Mouse (Mus musculus) CH12.LX (cell line): Measurements from ENCODE around the gene Nmd3. TPM values are rescaled to one million over a fixed set of nuclear protein-coding genes. Genes with fewer than 3 reads are reported as not detected.

Experiments
- DNase-seq: peaks from one replicate; pipeline ENCODE4 v3.0.0-alpha.2; 2013; ENCODE audit errors: extremely low read depth
- H3K27ac ChIP-seq: 2 replicates; pipeline ENCODE4 v1.5.1; 2012; ENCODE audit warnings: low read depth, mild to moderate bottlenecking, control low read depth, moderate library complexity; ENCODE audit not compliant: insufficient read depth
- H3K27me3 ChIP-seq: replicated peaks from 2 replicates; pipeline ENCODE3; 2012; ENCODE audit warnings: inconsistent platforms
- H3K36me3 ChIP-seq, 2 experiments: replicated peaks in 1 of 2; 2 replicates each; pipeline versions ENCODE3 to v1.6.1; 2012; ENCODE audit warnings: inconsistent platforms in 1 of 2, low read length in 1 of 2, mild to moderate bottlenecking in 1 of 2, mixed read lengths in 1 of 2, moderate library complexity in 1 of 2; ENCODE audit not compliant: control insufficient read depth in 1 of 2, insufficient read depth in 1 of 2
- H3K4me1 ChIP-seq, 2 experiments: 2 replicates each; pipeline ENCODE4 v1.6.1; 2012; ENCODE audit warnings: inconsistent platforms in 1 of 2, moderate library complexity in 1 of 2; ENCODE audit not compliant: insufficient read depth in 2 of 2, control insufficient read depth in 1 of 2
- H3K4me2 ChIP-seq: 2 replicates; pipeline ENCODE4 v1.6.1; 2012; ENCODE audit warnings: low read depth, mild to moderate bottlenecking, control low read depth; ENCODE audit not compliant: poor library complexity, insufficient read depth, severe bottlenecking
- H3K4me3 ChIP-seq, 3 experiments: fragments of 150-350 bp in 1 of 3; sonication (generic) in 1 of 3; replicated peaks in 1 of 3; 2 replicates each; pipeline versions ENCODE3 to v1.5.1; 2011 to 2012; ENCODE audit warnings: low read depth in 2 of 3, low read length in 2 of 3, mild to moderate bottlenecking in 2 of 3, moderate library complexity in 2 of 3, control low read depth in 1 of 3, improper control_type of control experiment in 1 of 3, inconsistent platforms in 1 of 3, mixed read lengths in 1 of 3; ENCODE audit not compliant: poor library complexity in 1 of 3
- H3K79me2 ChIP-seq: replicated peaks from 2 replicates; pipeline ENCODE4 v1.6.1; 2012; ENCODE audit warnings: mild to moderate bottlenecking, moderate library complexity; ENCODE audit not compliant: control insufficient read depth, poor library complexity, insufficient read depth, severe bottlenecking; ENCODE audit errors: extremely low read depth
- H3K9ac ChIP-seq: 2 replicates; pipeline ENCODE4 v1.6.1; 2012; ENCODE audit warnings: low read depth, mild to moderate bottlenecking, control low read depth, moderate library complexity; ENCODE audit not compliant: insufficient read depth
- H3K9me3 ChIP-seq: replicated peaks from 2 replicates; pipeline ENCODE3; 2012; ENCODE audit warnings: low read length, inconsistent platforms, mixed read lengths
- CHD1 ChIP-seq: IDR thresholded peaks from 2 replicates; pipeline ENCODE4 v1.6.1; 2012; ENCODE audit warnings: low read depth, low read length, improper control_type of control experiment, inconsistent platforms
- CHD2 ChIP-seq: IDR thresholded peaks from 2 replicates; pipeline ENCODE4 v1.6.1; 2011; ENCODE audit warnings: low read length, improper control_type of control experiment
- CTCF ChIP-seq, 2 experiments: IDR thresholded peaks in 1 of 2; conservative IDR thresholded peaks in 1 of 2; 2 replicates each; pipeline ENCODE4 v1.5.1; 2011 to 2012; ENCODE audit warnings: low read depth in 2 of 2, low read length in 2 of 2, improper control_type of control experiment in 1 of 2, inconsistent platforms in 1 of 2, mild to moderate bottlenecking in 1 of 2, moderate library complexity in 1 of 2
- E2F4 ChIP-seq: IDR thresholded peaks from 2 replicates; pipeline ENCODE4 v1.6.1; 2011; ENCODE audit warnings: low read depth, low read length, improper control_type of control experiment; ENCODE audit not compliant: insufficient replicate concordance
- ELF1 ChIP-seq: IDR thresholded peaks from 2 replicates; pipeline ENCODE4 v1.6.1; 2014; ENCODE audit warnings: low read depth, mild to moderate bottlenecking, inconsistent platforms, low read length, improper control_type of control experiment
- EP300 ChIP-seq: IDR thresholded peaks from 2 replicates; pipeline ENCODE4 v1.6.1; 2011; ENCODE audit warnings: low read length, improper control_type of control experiment
- ETS1 ChIP-seq: conservative IDR thresholded peaks from 2 replicates; pipeline ENCODE4 v1.6.1; 2012; ENCODE audit warnings: low read depth, mild to moderate bottlenecking, inconsistent platforms, low read length, improper control_type of control experiment, moderate library complexity
- GABPA ChIP-seq: IDR thresholded peaks from 2 replicates; pipeline ENCODE4 v1.6.1; 2012; ENCODE audit warnings: low read depth, low read length, improper control_type of control experiment, inconsistent platforms; ENCODE audit not compliant: insufficient replicate concordance
- HCFC1 ChIP-seq: IDR thresholded peaks from 2 replicates; pipeline ENCODE4 v1.6.1; 2012; ENCODE audit warnings: low read depth, mild to moderate bottlenecking, inconsistent platforms, low read length, improper control_type of control experiment
- IRF4 ChIP-seq: IDR thresholded peaks from 2 replicates; pipeline ENCODE4 v1.6.1; 2014; ENCODE audit warnings: low read depth, mild to moderate bottlenecking, inconsistent platforms, low read length, improper control_type of control experiment
- JUND ChIP-seq: conservative IDR thresholded peaks from 2 replicates; pipeline ENCODE4 v1.6.1; 2011; ENCODE audit warnings: low read depth, low read length, improper control_type of control experiment
- MAX ChIP-seq: IDR thresholded peaks from 2 replicates; pipeline ENCODE4 v1.6.1; 2011; ENCODE audit warnings: low read length, improper control_type of control experiment
- MAZ ChIP-seq: IDR thresholded peaks from 2 replicates; pipeline ENCODE4 v1.6.1; 2012; ENCODE audit warnings: low read depth, mild to moderate bottlenecking, inconsistent platforms, low read length, improper control_type of control experiment, moderate library complexity
- MXI1 ChIP-seq: IDR thresholded peaks from 2 replicates; pipeline ENCODE4 v1.6.1; 2011; ENCODE audit warnings: mild to moderate bottlenecking, low read depth, low read length, improper control_type of control experiment
- MYC ChIP-seq: IDR thresholded peaks from 2 replicates; pipeline ENCODE4 v1.6.1; 2011; ENCODE audit warnings: low read depth, mild to moderate bottlenecking, improper control_type of control experiment, low read length
- PAX5 ChIP-seq: IDR thresholded peaks from 2 replicates; pipeline ENCODE4 v1.6.1; 2012; ENCODE audit warnings: low read length, inconsistent platforms, mixed read lengths
- POLR2A ChIP-seq: IDR thresholded peaks from 2 replicates; pipeline ENCODE4 v1.6.1; 2011; ENCODE audit warnings: low read depth, mild to moderate bottlenecking, improper control_type of control experiment, low read length
- POLR2AphosphoS2 ChIP-seq: IDR thresholded peaks from 2 replicates; pipeline ENCODE4 v1.6.1; 2011; ENCODE audit warnings: low read depth, low read length, improper control_type of control experiment
- RAD21 ChIP-seq: IDR thresholded peaks from 2 replicates; pipeline ENCODE4 v1.6.1; 2011; ENCODE audit warnings: low read depth, mild to moderate bottlenecking, low read length, improper control_type of control experiment, moderate library complexity
- SIN3A ChIP-seq: IDR thresholded peaks from 2 replicates; pipeline ENCODE4 v1.6.1; 2012; ENCODE audit warnings: low read length, improper control_type of control experiment, inconsistent platforms
- SMC3 ChIP-seq: IDR thresholded peaks from 2 replicates; pipeline ENCODE4 v1.6.1; 2011; ENCODE audit warnings: low read depth, low read length, improper control_type of control experiment
- TBP ChIP-seq: conservative IDR thresholded peaks from 2 replicates; pipeline ENCODE4 v1.6.1; 2011; ENCODE audit warnings: low read depth, low read length, improper control_type of control experiment
- TCF12 ChIP-seq: IDR thresholded peaks from 2 replicates; pipeline ENCODE4 v1.6.1; 2014; ENCODE audit warnings: low read depth, mild to moderate bottlenecking, inconsistent platforms, low read length, improper control_type of control experiment
- UBTF ChIP-seq: IDR thresholded peaks from 2 replicates; pipeline ENCODE4 v1.6.1; 2012; ENCODE audit warnings: low read depth, mild to moderate bottlenecking, inconsistent platforms, low read length, improper control_type of control experiment, moderate library complexity
- USF1 ChIP-seq: IDR thresholded peaks from 2 replicates; pipeline ENCODE4 v1.6.1; 2014; ENCODE audit warnings: low read depth, mild to moderate bottlenecking, inconsistent platforms, low read length, improper control_type of control experiment
- USF2 ChIP-seq: conservative IDR thresholded peaks from 2 replicates; pipeline ENCODE4 v1.6.1; 2011; ENCODE audit warnings: low read depth, low read length, improper control_type of control experiment
- ZMIZ1 ChIP-seq: IDR thresholded peaks from 2 replicates; pipeline ENCODE4 v1.6.1; 2012; ENCODE audit warnings: low read depth, mild to moderate bottlenecking, inconsistent platforms, low read length, improper control_type of control experiment
- dilution Hi-C: fragments of 300-500 bp; cut with MboI; formaldehyde crosslinking; loops from 2 replicates; pipeline ENCODE4 v1.14.3; 2020; ENCODE audit warnings: low sequenced_read_pairs; ENCODE audit not compliant: extremely low pct_unique_long_range_greater_than_20kb, extremely low pct_ligation_motif_present
- in situ Hi-C: fragments of 300-500 bp; cut with MboI; formaldehyde crosslinking; loops from 3 replicates; pipeline ENCODE4 v1.14.3; 2019; ENCODE audit warnings: low sequenced_read_pairs, low pct_ligation_motif_present, low pct_unique_long_range_greater_than_20kb, mixed read lengths
- polyA plus RNA-seq: library from polyadenylated mRNA; unstranded; fragments of >175 nt; gene quantifications from 2 replicates; pipeline ENCODE4 v1.2.1, GENCODE M21; 2012; ENCODE audit warnings: low read depth; ENCODE audit not compliant: insufficient read length
- total RNA-seq, 2 experiments: library from RNA; depleted of rRNA; stranded (reverse); fragments of 300-350 nt in 1 of 2; fragments of >200 nt in 1 of 2; gene quantifications; 2 replicates each; pipeline ENCODE4 v1.2.3; 2012 to 2014

Gene Nmd3
- total and polyA plus RNA-seq, 3 experiments = 128 to 291 (median 154) TPM

GRCm38 (mm10) chr3:69800829-69801384 lies 79.1 kb downstream of the Nmd3 start:
- no peaks in the 10 kb centered on the region for H3K27me3 ChIP-seq
- dilution Hi-C loops (no loop called here), in situ Hi-C loops (no loop called here)
- no peak for DNase-seq
- no peak overlapping the region for H3K9ac ChIP-seq
- no peak for TF ChIP-seq IRF4
- TF ChIP-seq MAX = no peak
- no peak for TF ChIP-seq MAZ
- no peak for TF ChIP-seq CHD1
- no peak for TF ChIP-seq TBP
- TF ChIP-seq POLR2A = no peak
- TF ChIP-seq RAD21 = no peak
- no peak for TF ChIP-seq USF2
- TF ChIP-seq GABPA = no peak
- no peak for TF ChIP-seq ZMIZ1
- no peak for TF ChIP-seq PAX5
- TF ChIP-seq HCFC1 = no peak
- no peak for TF ChIP-seq ELF1
- TF ChIP-seq USF1 = no peak
- TF ChIP-seq EP300 = no peak
- no peak for TF ChIP-seq ETS1
- no peak for TF ChIP-seq CHD2
- no peak overlapping the region for H3K27ac ChIP-seq
- H3K4me1 ChIP-seq = no peaks in the 10 kb centered on the region
- H3K4me3 ChIP-seq = no peak overlapping the region
- no peak overlapping the region for H3K4me2 ChIP-seq
- no peaks in the 10 kb centered on the region for H3K79me2 ChIP-seq
- no peaks in the 10 kb centered on the region for H3K9me3 ChIP-seq
- no peaks in the 10 kb centered on the region for H3K36me3 ChIP-seq

- Histone ChIP-seq H3K27me3 (no peaks in the 10 kb centered on the region), H3K9me3 (no peaks in the 10 kb centered on the region)
- TF ChIP-seq UBTF (no peak), TCF12 (no peak), CHD2 (no peak), POLR2AphosphoS2 (no peak), SIN3A (no peak), USF2 (no peak), CHD1 (no peak), POLR2A (no peak), HCFC1 (no peak), CTCF (conservative IDR thresholded peaks at IDR 0.05 in 1 of 2, IDR thresholded peaks at IDR 0.05 in 1 of 2; ENCODE audit: low read depth in 2 of 2, low read length in 2 of 2) (no peak), MYC (no peak), MAZ (no peak), IRF4 (no peak), JUND (no peak), MXI1 (no peak), SMC3 (no peak), ZMIZ1 (no peak), E2F4 (no peak), ELF1 (no peak)
- TF ChIP-seq, all 38 proteins: peak for 0
- Histone ChIP-seq H3K79me2 (no peaks in the 10 kb centered on the region), H3K27ac (no peak overlapping the region), H3K4me1 (no peaks in the 10 kb centered on the region), H3K4me2 (no peak overlapping the region), H3K36me3 (no peaks in the 10 kb centered on the region), H3K4me3 (no peak overlapping the region), H3K9ac (no peak overlapping the region)
- dilution Hi-C loops = no loop called here
- in situ Hi-C loops = no loop called here
- DNase-seq = no peak
These were observed 81.4 kb downstream of the Nmd3 start for GRCm38 (mm10) chr3:69803137-69803536.
